Mouse (Mus musculus): Measurements from ENCODE around the gene Zfp52.

DNA sequence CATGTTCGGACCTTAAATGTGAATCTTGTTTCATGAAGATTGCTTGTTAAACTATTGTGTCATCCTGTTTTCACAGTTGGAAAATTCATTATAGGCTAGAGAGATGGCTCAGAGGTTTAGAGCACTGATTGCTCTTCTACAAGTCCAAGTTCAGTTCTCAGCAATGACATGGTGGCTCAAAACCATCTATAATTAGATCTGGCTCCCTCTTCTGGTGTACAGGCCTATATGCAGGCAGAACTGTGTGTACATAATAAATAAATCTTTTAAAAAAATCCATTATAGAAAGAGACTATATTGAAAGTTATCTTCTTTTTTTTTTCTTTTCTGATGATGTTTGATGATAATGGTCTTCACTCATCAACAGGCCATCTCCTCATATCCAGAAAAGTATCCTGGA is 30.8 kb upstream of the Zfp52 start:
- TF ChIP-seq CTCF (IDR thresholded peaks at IDR 0.05; ENCODE audit: borderline replicate concordance, control insufficient read depth, extremely low read depth, insufficient read depth, low read length, poor library complexity) (no peak), POLR2A (IDR thresholded peaks at IDR 0.05; ENCODE audit: control insufficient read depth, extremely low read depth, insufficient read depth, low read length, poor library complexity) (no peak)
